Mouse (Mus musculus) heart, postnatal 0 days (tissue): ENCODE data around the gene Nfil3. TPM values are rescaled to one million over a fixed set of nuclear protein-coding genes. Genes with fewer than 3 reads are reported as not detected.
A peak's percentile ranks its signal among the peaks of the same experiment; 100 is the strongest.

Source experiments
- ATAC-seq: fragments of 200-750 bp; cut with Nextera tagmentation; 2 replicates; pipeline ENCODE4 v1.8.0; 2017; ENCODE audit warnings: low read depth, moderate number of reproducible peaks, moderate library complexity; ENCODE audit not compliant: insufficient read depth
- DNase-seq: peaks from one replicate; pipeline ENCODE4 v3.0.0-alpha.2; 2016; ENCODE audit warnings: low spot score
- H3K27ac ChIP-seq: fragments of 300-500 bp; sonication (generic); 2 replicates; pipeline ENCODE4 v1.5.1; 2014; ENCODE audit warnings: low read depth, mild to moderate bottlenecking
- H3K27me3 ChIP-seq: fragments of 300-500 bp; sonication (generic); 2 replicates; pipeline ENCODE4 v1.6.1; 2014; ENCODE audit warnings: low read length, mixed read lengths; ENCODE audit not compliant: control insufficient read depth, insufficient read depth
- H3K36me3 ChIP-seq: fragments of 300-500 bp; sonication (generic); replicated peaks from 2 replicates; pipeline ENCODE4 v1.6.1; 2014; ENCODE audit warnings: low read length, mixed read lengths; ENCODE audit not compliant: control insufficient read depth, insufficient read depth
- H3K4me1 ChIP-seq: fragments of 300-500 bp; sonication (generic); 2 replicates; pipeline ENCODE4 v1.6.1; 2014; ENCODE audit warnings: antibody characterized with exemption; ENCODE audit not compliant: control insufficient read depth, insufficient read depth
- H3K4me2 ChIP-seq: fragments of 300-500 bp; sonication (generic); 2 replicates; pipeline ENCODE4 v1.6.1; 2014; ENCODE audit warnings: low read depth, mild to moderate bottlenecking, low read length, moderate library complexity
- H3K4me3 ChIP-seq: fragments of 300-500 bp; sonication (generic); 2 replicates; pipeline ENCODE4 v1.5.1; 2014; ENCODE audit warnings: low read depth, low read length
- H3K9ac ChIP-seq: fragments of 300-500 bp; sonication (generic); replicated peaks from 2 replicates; pipeline ENCODE4 v1.6.1; 2014; ENCODE audit warnings: low read depth, low read length, mixed read lengths
- H3K9me3 ChIP-seq: fragments of 300-500 bp; sonication (generic); replicated peaks from 2 replicates; pipeline ENCODE4 v1.6.1; 2016; ENCODE audit warnings: low read length; ENCODE audit not compliant: control insufficient read depth
- CTCF ChIP-seq: IDR thresholded peaks from 2 replicates; pipeline ENCODE4 v1.5.1; 2016; ENCODE audit warnings: antibody characterized with exemption, control low read depth, low read depth
- EP300 ChIP-seq: IDR thresholded peaks from 2 replicates; pipeline ENCODE4 v1.6.1; 2016; ENCODE audit warnings: antibody characterized with exemption, low read depth
- WGBS: fragments of 180-500 bp; shearing (Covaris S2); extraction: QIAGEN DNeasy Blood & Tissue Kit; methylation state at CpG from one replicate; pipeline ENCODE4 v1.1.7; 2014; 5-methylcytosine and 5-hydroxymethylcytosine counted together
- polyA plus RNA-seq: library from polyadenylated mRNA; unstranded; fragments of >200 nt; fragmentation: Nextera tagmentation; extraction: Ambion mirVana; gene quantifications from 2 replicates; pipeline ENCODE4 v1.2.1, GENCODE M21; 2015
- total RNA-seq: library from RNA; depleted of rRNA; stranded (reverse); fragments of >200 nt; gene quantifications from 2 replicates; pipeline ENCODE4 v1.2.3, GENCODE M21; 2014; ENCODE audit warnings: low replicate concordance

Nfil3 gene
- total and polyA plus RNA-seq, 2 experiments from 2014 or later: 16.5 to 20.0 TPM

GRCm38 (mm10) chr13:52989005-52989404, 8.1 kb upstream of the Nfil3 start:
- TF ChIP-seq EP300 (no peak), CTCF (no peak)
- H3K27me3 ChIP-seq: no peaks in the 10 kb centered on the region
- H3K9ac ChIP-seq: no peak overlapping the region
- H3K36me3 ChIP-seq: no peaks in the 10 kb centered on the region
- no peak overlapping the region for H3K4me2 ChIP-seq
- WGBS: 78% methylated on average over 16 of the region's 16 CpGs
- no peak for DNase-seq
- no peaks in the 10 kb centered on the region for H3K4me1 ChIP-seq
- no peak for ATAC-seq
- H3K4me3 ChIP-seq: no peak overlapping the region
- H3K9me3 ChIP-seq: no peaks in the 10 kb centered on the region
- no peak overlapping the region for H3K27ac ChIP-seq

- WGBS: 46% methylated on average over 1 of the region's 1 CpGs
- Histone ChIP-seq H3K4me1 (no peaks in the 10 kb centered on the region), H3K36me3 (no peaks in the 10 kb centered on the region), H3K9ac (no peak overlapping the region), H3K27ac (no peak overlapping the region), H3K4me2 (no peak overlapping the region), H3K9me3 (no peaks in the 10 kb centered on the region), H3K27me3 (no peaks in the 10 kb centered on the region), H3K4me3 (no peak overlapping the region)
- no peak for DNase-seq
- ATAC-seq: no peak
- TF ChIP-seq CTCF (no peak), EP300 (no peak)
Measured at GRCm38 (mm10) chr13:52987880-52988279, 7.0 kb upstream of the Nfil3 start.

- Histone ChIP-seq H3K9me3 (no peaks in the 10 kb centered on the region), H3K27ac (no peak overlapping the region), H3K36me3 (no peaks in the 10 kb centered on the region), H3K27me3 (no peaks in the 10 kb centered on the region), H3K4me1 (peaks cover 5% of the 10 kb centered on the region; the same call in 1 of the 2 replicates), H3K4me3 (no peak overlapping the region), H3K4me2 (no peak overlapping the region), H3K9ac (no peak overlapping the region)
- ATAC-seq (no peak), DNase-seq (no peak)
- TF ChIP-seq EP300 (no peak), CTCF (no peak)
- 51% methylated on average over 10 of the region's 10 CpGs for WGBS
Measured at GRCm38 (mm10) chr13:52986215-52986780, 5.4 kb upstream of the Nfil3 start.

GRCm38 (mm10) chr13:52985508-52986214, 4.8 kb upstream of the Nfil3 start:
- no peak for DNase-seq
- Histone ChIP-seq H3K9ac (no peak overlapping the region), H3K4me1 (peaks cover 5% of the 10 kb centered on the region; the same call in 1 of the 2 replicates), H3K9me3 (no peaks in the 10 kb centered on the region), H3K27ac (no peak overlapping the region), H3K4me2 (no peak overlapping the region), H3K36me3 (no peaks in the 10 kb centered on the region), H3K27me3 (no peaks in the 10 kb centered on the region), H3K4me3 (no peak overlapping the region)
- no peak for ATAC-seq
- 78% methylated on average over 12 of the region's 12 CpGs for WGBS
- TF ChIP-seq CTCF (no peak), EP300 (no peak)

- peak; percentile 86 for DNase-seq
- ATAC-seq: no peak
- peak overlapping the region; percentile 94 for H3K4me2 ChIP-seq
- WGBS: 0% methylated on average over 12 of the region's 12 CpGs
- no peaks in the 10 kb centered on the region for H3K27me3 ChIP-seq
- H3K9ac ChIP-seq: no peak overlapping the region
- H3K27ac ChIP-seq: no peak overlapping the region
- peak overlapping the region; percentile 81 for H3K4me3 ChIP-seq
- no peaks in the 10 kb centered on the region for H3K9me3 ChIP-seq
- TF ChIP-seq CTCF (peak; percentile 77), EP300 (no peak)
- H3K4me1 ChIP-seq: peaks cover 7% of the 10 kb centered on the region; the same call in 1 of the 2 replicates
- H3K36me3 ChIP-seq: no peaks in the 10 kb centered on the region
Measured at GRCm38 (mm10) chr13:52982703-52983102, 1.8 kb upstream of the Nfil3 start.
